Mouse (Mus musculus): ENCODE data around the gene Pex6. TPM values are rescaled to one million over a fixed set of nuclear protein-coding genes. Genes with fewer than 3 reads are reported as not detected.
"Not testable (repeated sequence)": the region's sequence is repeated elsewhere in the genome, so short reads cannot be mapped to it uniquely, and the experiment has no call there.

Gene Pex6
- polyA plus RNA-seq, 1 experiment from 2014 or later, result 10.5 TPM

DNA sequence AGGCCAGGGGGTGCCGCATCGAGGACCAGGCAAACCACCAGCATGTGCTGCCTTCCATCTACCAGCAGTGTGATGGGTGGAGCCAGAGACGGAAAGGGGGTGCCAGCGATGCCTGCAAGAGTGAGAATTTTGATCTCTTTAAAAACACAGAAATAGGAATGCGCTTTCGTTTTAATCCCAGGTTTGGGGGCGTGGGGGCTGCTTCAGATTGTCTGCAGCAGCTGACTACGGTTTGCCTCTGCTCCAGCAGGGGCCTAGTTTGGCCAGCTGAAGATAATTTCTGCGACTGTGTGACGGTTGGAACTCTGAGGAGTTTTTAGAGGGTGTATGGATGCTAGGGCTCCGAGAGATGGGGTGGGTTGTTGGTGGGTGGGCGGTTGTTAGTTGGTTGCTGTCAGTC is 47.5 kb downstream of the Pex6 start:
- Histone ChIP-seq H3K27me3 (ENCODE audit: control insufficient read depth, insufficient read depth, low read length) (no peaks in the 10 kb centered on the region), H3K4me3 (ENCODE audit: control insufficient read depth in 1 of 2, insufficient read depth in 1 of 2, low read depth in 1 of 2, low read length in 2 of 2) (no peak overlapping the region), H3K27ac (replicated peaks in 1 of 2; ENCODE audit: control insufficient read depth in 1 of 2, insufficient read depth in 1 of 2, low read depth in 2 of 2, low read length in 2 of 2) (no peak overlapping the region), H3K36me3 (ENCODE audit: control insufficient read depth, insufficient read depth, low read length) (no peaks in the 10 kb centered on the region), H3K9ac (ENCODE audit: low read length) (no peak overlapping the region), H3K4me2 (ENCODE audit: low read length) (no peak overlapping the region), H3K9me3 (ENCODE audit: control insufficient read depth, low read length) (no peaks in the 10 kb centered on the region), H3K4me1 (ENCODE audit: control insufficient read depth in 2 of 2, insufficient read depth in 2 of 2, low read length in 2 of 2) (no peaks in the 10 kb centered on the region)
- WGBS, result 75% methylated on average over 12 of the region's 12 CpGs
- no peak for ATAC-seq (ENCODE audit: insufficient number of reproducible peaks, insufficient read depth, low FRiP score, low read depth)

DNA sequence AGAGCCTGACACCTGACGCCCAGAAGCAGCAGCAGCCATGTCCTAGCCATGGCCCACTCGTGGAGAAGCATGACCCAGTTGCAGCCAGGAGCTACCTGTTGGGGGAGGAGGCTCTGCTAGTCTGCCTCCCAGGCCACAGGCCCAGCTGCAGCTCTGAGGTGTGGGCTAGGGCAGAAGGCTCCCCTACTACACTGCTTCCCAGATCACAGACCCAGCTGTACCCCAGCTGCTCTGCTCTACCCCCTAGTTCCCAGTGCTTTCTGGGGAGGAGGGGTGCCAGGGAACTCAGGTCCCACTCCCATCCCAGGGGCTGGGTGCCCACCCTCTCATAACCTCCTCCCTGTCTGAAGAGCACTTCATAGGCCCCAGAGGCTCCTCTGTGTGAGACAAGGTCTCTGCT is 52.3 kb downstream of the Pex6 start, which contains the start of gene Ptcra:
Ptcra (minus strand) TSS at position 169 of the 400 bp plus-strand sequence.
- H3K36me3 ChIP-seq (ENCODE audit: control insufficient read depth, insufficient read depth, low read length), result no peaks in the 10 kb centered on the region
- no peak for ATAC-seq (ENCODE audit: insufficient number of reproducible peaks, insufficient read depth, low FRiP score, low read depth)
- no peak within 1 kb of the TSS for H3K4me2 ChIP-seq (ENCODE audit: low read length)
- WGBS, result 40% methylated on average over 2 of the region's 2 CpGs
- H3K9me3 ChIP-seq (ENCODE audit: control insufficient read depth, low read length), result no peaks in the 10 kb centered on the region
- no peak within 1 kb of the TSS for H3K27ac ChIP-seq (replicated peaks in 1 of 2; ENCODE audit: control insufficient read depth in 1 of 2, insufficient read depth in 1 of 2, low read depth in 2 of 2, low read length in 2 of 2)
- no peak within 1 kb of the TSS for H3K9ac ChIP-seq (ENCODE audit: low read length)
- no peak within 1 kb of the TSS for H3K4me3 ChIP-seq (ENCODE audit: control insufficient read depth in 1 of 2, insufficient read depth in 1 of 2, low read depth in 1 of 2, low read length in 2 of 2)
- H3K27me3 ChIP-seq (ENCODE audit: control insufficient read depth, insufficient read depth, low read length), result no peaks in the 10 kb centered on the region
- no peaks in the 10 kb centered on the region for H3K4me1 ChIP-seq (ENCODE audit: control insufficient read depth in 2 of 2, insufficient read depth in 2 of 2, low read length in 2 of 2)

DNA sequence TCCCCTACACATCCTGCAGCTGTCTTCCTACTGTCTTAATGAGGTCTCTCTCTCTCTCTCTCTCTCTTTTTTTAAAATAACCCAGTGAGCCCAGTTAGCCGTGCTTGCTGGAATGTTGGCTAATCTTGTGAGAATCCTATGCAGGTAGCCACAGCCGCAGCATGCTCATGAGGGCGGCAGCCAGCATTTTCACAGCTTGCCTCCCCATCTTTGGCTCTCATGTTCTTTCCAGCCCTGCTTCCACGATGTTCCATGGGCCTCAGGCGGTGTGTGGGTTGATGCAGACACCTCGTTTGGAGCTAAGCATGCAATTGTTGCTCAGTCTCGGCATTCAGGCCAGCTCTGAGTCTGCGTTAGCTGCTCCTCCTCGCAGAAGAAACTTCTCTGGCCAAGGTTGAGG is 53.7 kb downstream of the Pex6 start:
- ATAC-seq (ENCODE audit: insufficient number of reproducible peaks, insufficient read depth, low FRiP score, low read depth); H3K4me2 ChIP-seq (ENCODE audit: low read length); H3K9me3 ChIP-seq (ENCODE audit: control insufficient read depth, low read length); H3K9ac ChIP-seq (ENCODE audit: low read length); H3K27me3 ChIP-seq (ENCODE audit: control insufficient read depth, insufficient read depth, low read length); H3K27ac ChIP-seq (replicated peaks in 1 of 2; ENCODE audit: control insufficient read depth in 1 of 2, insufficient read depth in 1 of 2, low read depth in 2 of 2, low read length in 2 of 2); H3K36me3 ChIP-seq (ENCODE audit: control insufficient read depth, insufficient read depth, low read length); H3K4me3 ChIP-seq (ENCODE audit: control insufficient read depth in 1 of 2, insufficient read depth in 1 of 2, low read depth in 1 of 2, low read length in 2 of 2); H3K4me1 ChIP-seq (ENCODE audit: control insufficient read depth in 2 of 2, insufficient read depth in 2 of 2, low read length in 2 of 2): not testable (repeated sequence)
- WGBS, result 63% methylated on average over 9 of the region's 9 CpGs

DNA sequence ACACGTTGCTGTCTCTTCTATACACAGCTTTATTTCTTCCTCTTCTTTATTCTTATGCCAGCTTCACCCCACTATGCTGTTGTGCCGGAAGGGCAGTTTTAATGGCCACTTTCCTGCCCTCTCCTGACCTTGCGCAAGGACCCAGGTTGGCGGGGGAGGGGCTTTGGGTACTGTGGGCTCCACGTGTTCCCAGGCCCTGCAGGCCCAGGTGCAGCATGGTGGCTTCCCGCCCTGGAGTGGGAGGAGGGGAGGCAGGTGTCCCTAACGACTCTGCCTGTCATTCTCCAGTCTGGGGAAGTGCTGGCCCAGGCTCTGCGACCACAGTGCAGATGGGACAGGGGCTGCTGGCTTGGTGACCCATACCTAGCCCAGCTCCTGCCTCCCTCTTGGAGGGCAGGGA is 56.6 kb downstream of the Pex6 start:
- Histone ChIP-seq H3K36me3 (ENCODE audit: control insufficient read depth, insufficient read depth, low read length) (no peaks in the 10 kb centered on the region), H3K9me3 (ENCODE audit: control insufficient read depth, low read length) (no peaks in the 10 kb centered on the region), H3K4me1 (ENCODE audit: control insufficient read depth in 2 of 2, insufficient read depth in 2 of 2, low read length in 2 of 2) (peaks cover 3 to 6% of the 10 kb centered on the region in 2 experiments; a peak in 2 of 4 replicates), H3K27me3 (ENCODE audit: control insufficient read depth, insufficient read depth, low read length) (no peaks in the 10 kb centered on the region), H3K9ac (ENCODE audit: low read length) (no peak overlapping the region), H3K27ac (replicated peaks in 1 of 2; ENCODE audit: control insufficient read depth in 1 of 2, insufficient read depth in 1 of 2, low read depth in 2 of 2, low read length in 2 of 2) (no peak overlapping the region), H3K4me3 (ENCODE audit: control insufficient read depth in 1 of 2, insufficient read depth in 1 of 2, low read depth in 1 of 2, low read length in 2 of 2) (no peak overlapping the region), H3K4me2 (ENCODE audit: low read length) (no peak overlapping the region)
- no peak for ATAC-seq (ENCODE audit: insufficient number of reproducible peaks, insufficient read depth, low FRiP score, low read depth)
- whole genome bisulfite sequencing, result 55% methylated on average over 8 of the region's 8 CpGs

DNA sequence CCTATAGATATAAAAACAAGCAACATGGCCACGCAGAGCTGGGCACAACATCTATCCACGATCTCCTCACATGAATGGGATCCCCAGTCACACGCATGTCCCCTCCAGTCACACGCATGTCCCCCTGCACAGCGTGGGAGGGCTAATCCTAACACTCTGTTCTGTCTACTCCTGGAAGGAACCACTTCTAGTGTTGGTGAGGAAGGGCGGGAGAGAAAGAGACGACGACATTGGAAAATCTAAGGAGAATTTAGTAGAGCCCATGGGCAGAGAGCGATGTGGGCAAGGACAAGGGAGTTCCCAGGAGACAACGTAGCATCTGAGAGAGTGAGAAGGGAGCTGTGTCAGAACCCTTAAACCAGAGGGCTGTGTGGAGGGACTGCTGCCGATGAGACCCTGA is 59.3 kb downstream of the Pex6 start:
- ATAC-seq (ENCODE audit: insufficient number of reproducible peaks, insufficient read depth, low FRiP score, low read depth), result no peak
- H3K4me3 ChIP-seq (ENCODE audit: control insufficient read depth in 1 of 2, insufficient read depth in 1 of 2, low read depth in 1 of 2, low read length in 2 of 2), result no peak overlapping the region
- H3K36me3 ChIP-seq (ENCODE audit: control insufficient read depth, insufficient read depth, low read length), result peaks cover 14% of the 10 kb centered on the region
- H3K27me3 ChIP-seq (ENCODE audit: control insufficient read depth, insufficient read depth, low read length), result no peaks in the 10 kb centered on the region
- no peaks in the 10 kb centered on the region for H3K9me3 ChIP-seq (ENCODE audit: control insufficient read depth, low read length)
- no peak overlapping the region for H3K9ac ChIP-seq (ENCODE audit: low read length)
- peaks cover 3 to 14% of the 10 kb centered on the region in 2 experiments for H3K4me1 ChIP-seq (ENCODE audit: control insufficient read depth in 2 of 2, insufficient read depth in 2 of 2, low read length in 2 of 2)
- 84% methylated on average over 11 of the region's 11 CpGs for WGBS
- no peak overlapping the region for H3K27ac ChIP-seq (replicated peaks in 1 of 2; ENCODE audit: control insufficient read depth in 1 of 2, insufficient read depth in 1 of 2, low read depth in 2 of 2, low read length in 2 of 2)
- no peak overlapping the region for H3K4me2 ChIP-seq (ENCODE audit: low read length)

DNA sequence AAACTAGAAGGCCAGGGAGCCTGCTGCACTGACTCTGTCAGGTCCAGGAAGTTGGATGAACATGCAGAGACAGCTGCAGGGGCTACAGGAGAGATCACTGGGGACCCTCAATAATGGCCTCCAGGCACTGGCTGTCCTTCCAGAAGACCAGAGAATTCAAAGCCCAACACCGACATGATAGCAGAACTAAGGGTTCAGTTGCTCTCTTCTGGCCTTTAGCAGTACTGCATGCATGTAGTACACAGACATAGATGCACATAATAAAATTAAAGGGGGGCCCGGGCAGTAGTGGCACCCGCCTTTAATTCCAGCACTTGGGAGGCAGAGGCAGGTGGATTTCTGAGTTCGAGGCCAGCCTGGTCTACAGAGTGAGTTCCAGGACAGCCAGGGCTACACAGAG is 59.8 kb downstream of the Pex6 start:
- Histone ChIP-seq H3K4me3 (ENCODE audit: control insufficient read depth in 1 of 2, insufficient read depth in 1 of 2, low read depth in 1 of 2, low read length in 2 of 2) (no peak overlapping the region), H3K27me3 (ENCODE audit: control insufficient read depth, insufficient read depth, low read length) (no peaks in the 10 kb centered on the region), H3K36me3 (ENCODE audit: control insufficient read depth, insufficient read depth, low read length) (peaks cover 19% of the 10 kb centered on the region), H3K4me2 (ENCODE audit: low read length) (no peak overlapping the region), H3K9me3 (ENCODE audit: control insufficient read depth, low read length) (no peaks in the 10 kb centered on the region), H3K4me1 (ENCODE audit: control insufficient read depth in 2 of 2, insufficient read depth in 2 of 2, low read length in 2 of 2) (peaks cover 3 to 14% of the 10 kb centered on the region in 2 experiments), H3K27ac (replicated peaks in 1 of 2; ENCODE audit: control insufficient read depth in 1 of 2, insufficient read depth in 1 of 2, low read depth in 2 of 2, low read length in 2 of 2) (no peak overlapping the region), H3K9ac (ENCODE audit: low read length) (no peak overlapping the region)
- 84% methylated on average over 4 of the region's 4 CpGs for WGBS
- ATAC-seq (ENCODE audit: insufficient number of reproducible peaks, insufficient read depth, low FRiP score, low read depth), result no peak

DNA sequence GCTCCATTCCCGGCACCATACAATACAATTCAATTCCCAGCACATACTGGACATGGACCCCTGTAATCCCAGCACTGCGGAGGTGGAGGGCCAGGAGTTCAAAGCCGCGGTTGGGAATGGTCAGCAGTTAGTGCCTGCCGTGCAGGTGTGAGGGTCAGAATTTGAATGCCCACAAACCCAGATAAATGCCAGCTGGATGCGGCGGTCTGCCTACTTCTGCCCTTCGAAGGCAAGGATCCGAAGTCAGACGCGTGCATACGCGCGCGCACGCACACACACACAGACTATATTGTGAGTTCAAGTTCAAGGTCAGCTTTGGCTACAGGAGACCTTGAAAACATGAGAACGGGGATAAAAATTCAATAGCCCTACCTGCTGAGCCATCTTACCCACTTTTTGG is 60.4 kb downstream of the Pex6 start:
- peak overlapping the region; percentile 88 for H3K9ac ChIP-seq (ENCODE audit: low read length)
- 64% methylated on average over 17 of the region's 17 CpGs for WGBS

DNA sequence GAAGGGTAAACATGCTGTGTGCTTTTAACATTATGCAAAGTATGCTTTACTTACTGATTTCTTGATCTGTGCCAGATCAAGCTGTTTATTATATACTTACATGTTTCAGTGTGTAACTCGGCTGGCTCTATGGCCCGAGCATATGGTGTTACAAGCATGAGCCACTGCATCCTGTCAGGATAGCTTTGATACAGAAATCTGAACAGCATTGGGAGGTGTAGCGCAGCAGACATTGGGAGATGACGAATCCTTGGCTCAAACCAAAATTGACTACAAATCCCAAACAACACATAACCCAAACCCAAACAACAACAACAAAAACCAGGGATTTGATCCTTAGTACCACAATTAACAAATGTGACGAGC is 60.8 kb downstream of the Pex6 start:
- peak overlapping the region; percentile 67 to 76 for H3K27ac ChIP-seq (replicated peaks in 1 of 2; ENCODE audit: control insufficient read depth in 1 of 2, insufficient read depth in 1 of 2, low read depth in 2 of 2, low read length in 2 of 2)
- H3K27me3 ChIP-seq (ENCODE audit: control insufficient read depth, insufficient read depth, low read length), result no peaks in the 10 kb centered on the region
- peak overlapping the region; percentile 68 for H3K4me2 ChIP-seq (ENCODE audit: low read length)
- 8% methylated on average over 5 of the region's 5 CpGs for WGBS
- H3K4me1 ChIP-seq (ENCODE audit: control insufficient read depth in 2 of 2, insufficient read depth in 2 of 2, low read length in 2 of 2), result peaks cover 3 to 14% of the 10 kb centered on the region in 2 experiments
- H3K9ac ChIP-seq (ENCODE audit: low read length), result peak overlapping the region; percentile 88
- ATAC-seq (ENCODE audit: insufficient number of reproducible peaks, insufficient read depth, low FRiP score, low read depth), result no peak
- peaks cover 28% of the 10 kb centered on the region for H3K36me3 ChIP-seq (ENCODE audit: control insufficient read depth, insufficient read depth, low read length)
- peak overlapping the region; percentile 75 to 81 for H3K4me3 ChIP-seq (ENCODE audit: control insufficient read depth in 1 of 2, insufficient read depth in 1 of 2, low read depth in 1 of 2, low read length in 2 of 2)
- H3K9me3 ChIP-seq (ENCODE audit: control insufficient read depth, low read length), result no peaks in the 10 kb centered on the region

More for the DNA sequence above, 60.4 kb downstream of the Pex6 start:
- H3K4me2 ChIP-seq (ENCODE audit: low read length), result peak overlapping the region; percentile 68
- H3K4me3 ChIP-seq (ENCODE audit: control insufficient read depth in 1 of 2, insufficient read depth in 1 of 2, low read depth in 1 of 2, low read length in 2 of 2), result peak overlapping the region in 1 of 2 experiments; percentile 81; a peak in 2 of 4 replicates
- no peak for ATAC-seq (ENCODE audit: insufficient number of reproducible peaks, insufficient read depth, low FRiP score, low read depth)
- peaks cover 3 to 14% of the 10 kb centered on the region in 2 experiments for H3K4me1 ChIP-seq (ENCODE audit: control insufficient read depth in 2 of 2, insufficient read depth in 2 of 2, low read length in 2 of 2)
- no peaks in the 10 kb centered on the region for H3K9me3 ChIP-seq (ENCODE audit: control insufficient read depth, low read length)
- no peaks in the 10 kb centered on the region for H3K27me3 ChIP-seq (ENCODE audit: control insufficient read depth, insufficient read depth, low read length)
- H3K27ac ChIP-seq (replicated peaks in 1 of 2; ENCODE audit: control insufficient read depth in 1 of 2, insufficient read depth in 1 of 2, low read depth in 2 of 2, low read length in 2 of 2), result no peak overlapping the region
- peaks cover 25% of the 10 kb centered on the region for H3K36me3 ChIP-seq (ENCODE audit: control insufficient read depth, insufficient read depth, low read length)
